Comparison of ENCODE assay signal across 8 mouse cellular contexts in genomic region chr4:47091493-47092386, GRCm38 (mm10). TPM values are rescaled to one million over a fixed set of nuclear protein-coding genes. Genes with fewer than 3 reads are reported as not detected.
DNase-seq lines count a peak whose midpoint lies in the region; ATAC-seq and TF ChIP-seq lines count a peak whose summit lies in the region.

Gene Galnt12, plus strand, starts transcription at chr4:47091909.

- peaks cover 72% of the 10 kb centered on the region for H3K27me3 ChIP-seq in heart, embryonic 10.5 days (ENCODE audit: insufficient read depth, poor library complexity, severe bottlenecking)
- H3K27me3 ChIP-seq in forebrain, embryonic 14.5 days (replicated peaks; ENCODE audit: control insufficient read depth, insufficient read depth, low read length), result peaks cover 14% of the 10 kb centered on the region
- no peaks in the 10 kb centered on the region for H3K27me3 ChIP-seq in intestine, postnatal 0 days (replicated peaks; ENCODE audit: control insufficient read depth, insufficient read depth, low read length)
- peaks cover 20% of the 10 kb centered on the region for H3K27me3 ChIP-seq in lung, embryonic 16.5 days (ENCODE audit: control insufficient read depth, insufficient read depth, low read depth, low read length)

- H3K4me3 ChIP-seq in heart, embryonic 10.5 days, result peak within 1 kb of the TSS; percentile 89
- peak within 1 kb of the TSS; percentile 67 for H3K4me3 ChIP-seq in forebrain, embryonic 14.5 days (ENCODE audit: low read depth, low read length)
- peak within 1 kb of the TSS; percentile 72 for H3K4me3 ChIP-seq in intestine, postnatal 0 days (ENCODE audit: low read depth, low read length)
- peak within 1 kb of the TSS; percentile 66 for H3K4me3 ChIP-seq in lung, embryonic 16.5 days (ENCODE audit: low read length)

- peaks cover 15% of the 10 kb centered on the region for H3K4me1 ChIP-seq in heart, embryonic 10.5 days
- H3K4me1 ChIP-seq in forebrain, embryonic 14.5 days (ENCODE audit: control insufficient read depth, insufficient read depth, low read length), result peaks cover 5% of the 10 kb centered on the region
- H3K4me1 ChIP-seq in intestine, postnatal 0 days (replicated peaks; ENCODE audit: control insufficient read depth, insufficient read depth, low read length), result peaks cover 3% of the 10 kb centered on the region; the same call in 1 of the 2 replicates
- H3K4me1 ChIP-seq in lung, embryonic 16.5 days (replicated peaks; ENCODE audit: control insufficient read depth, insufficient read depth, low read length), result peaks cover 7% of the 10 kb centered on the region

- peak; percentile 71 for ATAC-seq in forebrain, embryonic 14.5 days
- peak; percentile 74 for ATAC-seq in intestine, postnatal 0 days
- peak; percentile 75 for ATAC-seq in lung, embryonic 16.5 days (ENCODE audit: low read depth)

- H3K9me3 ChIP-seq in heart, embryonic 10.5 days, result no peaks in the 10 kb centered on the region
- H3K9me3 ChIP-seq in forebrain, embryonic 14.5 days (replicated peaks; ENCODE audit: control insufficient read depth, low read length), result no peaks in the 10 kb centered on the region
- H3K9me3 ChIP-seq in intestine, postnatal 0 days (ENCODE audit: control insufficient read depth), result no peaks in the 10 kb centered on the region
- H3K9me3 ChIP-seq in lung, embryonic 16.5 days (ENCODE audit: control insufficient read depth, low read length), result no peaks in the 10 kb centered on the region

- peak within 1 kb of the TSS; percentile 74 for H3K27ac ChIP-seq in heart, embryonic 10.5 days
- H3K27ac ChIP-seq in forebrain, embryonic 14.5 days (ENCODE audit: low read depth, low read length), result no peak within 1 kb of the TSS
- peak within 1 kb of the TSS; percentile 57; the same call in 1 of the 2 replicates for H3K27ac ChIP-seq in intestine, postnatal 0 days (ENCODE audit: low read depth, low read length)
- no peak within 1 kb of the TSS for H3K27ac ChIP-seq in lung, embryonic 16.5 days (ENCODE audit: low read length)

- 2% methylated on average over 70 of the region's 74 CpGs for WGBS in heart, embryonic 10.5 days
- 2% methylated on average over 69 of the region's 74 CpGs for WGBS in forebrain, embryonic 14.5 days
- WGBS in intestine, postnatal 0 days, result 2% methylated on average over 69 of the region's 74 CpGs
- 1% methylated on average over 62 of the region's 74 CpGs for WGBS in lung, embryonic 16.5 days

- TF ChIP-seq CTCF in intestine, postnatal 0 days (IDR thresholded peaks at IDR 0.05; ENCODE audit: low read depth), result no peak

- H3K4me2 ChIP-seq in forebrain, embryonic 14.5 days (ENCODE audit: low read length), result peak within 1 kb of the TSS; percentile 99
- peak within 1 kb of the TSS; percentile 100 for H3K4me2 ChIP-seq in intestine, postnatal 0 days (replicated peaks; ENCODE audit: low read depth)
- peak within 1 kb of the TSS; percentile 96 for H3K4me2 ChIP-seq in lung, embryonic 16.5 days (ENCODE audit: low read depth, low read length)

- no peaks in the 10 kb centered on the region for H3K36me3 ChIP-seq in heart, embryonic 10.5 days
- no peaks in the 10 kb centered on the region for H3K36me3 ChIP-seq in forebrain, embryonic 14.5 days (ENCODE audit: control insufficient read depth, insufficient read depth, low read length)
- no peaks in the 10 kb centered on the region for H3K36me3 ChIP-seq in intestine, postnatal 0 days (ENCODE audit: control insufficient read depth, insufficient read depth)
- H3K36me3 ChIP-seq in lung, embryonic 16.5 days (ENCODE audit: control insufficient read depth, insufficient read depth, low read length), result no peaks in the 10 kb centered on the region

- peak within 1 kb of the TSS; percentile 66 for H3K9ac ChIP-seq in forebrain, embryonic 14.5 days (ENCODE audit: low read length)
- H3K9ac ChIP-seq in intestine, postnatal 0 days (ENCODE audit: low read depth, low read length), result peak within 1 kb of the TSS; percentile 69
- H3K9ac ChIP-seq in lung, embryonic 16.5 days (ENCODE audit: low read length), result peak within 1 kb of the TSS; percentile 65

- peak; percentile 75 for DNase-seq in heart, embryonic 10.5 days (ENCODE audit: low spot score)
- DNase-seq in heart, adult 8-10 months (ENCODE audit: low spot score), result no peak
- DNase-seq in ZHBTc4 (ENCODE audit: low read depth, low spot score), result peak; percentile 56
- DNase-seq in forebrain, embryonic 14.5 days (ENCODE audit: low spot score), result peak; percentile 56
- DNase-seq in right cerebral cortex, adult 18-20 months, result peak; percentile 34
- no peak for DNase-seq in frontal cortex, postnatal 14 days (ENCODE audit: low spot score in 2 of 2)

RNA-seq across cellular contexts. Expression of gene Galnt12, which starts in this region (rescaled TPM):
- 1.3 and 2.2 TPM in 2 replicates for polyA plus RNA-seq in heart, embryonic 10.5 days (2016; fragmentation: Nextera tagmentation; extraction: Ambion mirVana)
- total RNA-seq in heart, adult 8-10 months (2022), result under 1 TPM; 0.14 to 0.44 (median 0.24) TPM
- polyA plus RNA-seq in forebrain, embryonic 14.5 days (2014; fragmentation: Nextera tagmentation; extraction: Ambion mirVana), result 0.62 and 1.3 TPM in 2 replicates
- polyA plus RNA-seq in intestine, postnatal 0 days (2015; fragmentation: Nextera tagmentation; extraction: Ambion mirVana), result 16.5 and 19.2 TPM in 2 replicates
- 7.9 and 8.3 TPM in 2 replicates for polyA plus RNA-seq in lung, embryonic 16.5 days (2015; fragmentation: Nextera tagmentation; extraction: Ambion mirVana)

Comparison
In these comparisons a context has a peak if more than half of its experiments do, and no peak if none do; other contexts are left out.
1. DNase-seq: peak in heart, embryonic 10.5 days (single experiment), ZHBTc4 (single experiment), forebrain, embryonic 14.5 days (single experiment) and right cerebral cortex, adult 18-20 months (single experiment); none in heart, adult 8-10 months (single experiment) and frontal cortex, postnatal 14 days (0 of 2).
2. H3K27ac ChIP-seq: peak in heart, embryonic 10.5 days (single experiment) and intestine, postnatal 0 days (single experiment); none in forebrain, embryonic 14.5 days (single experiment) and lung, embryonic 16.5 days (single experiment).
3. Peak in every context shown above with its lines, with median percentiles within 50 percentile points of each other: H3K4me3 ChIP-seq, ATAC-seq, H3K4me2 ChIP-seq and H3K9ac ChIP-seq.